Mouse (Mus musculus) heart, postnatal 0 days (tissue): ENCODE results near the gene Hnf4a. TPM values are rescaled to one million over a fixed set of nuclear protein-coding genes. Genes with fewer than 3 reads are reported as not detected.

ENCODE experiments used
- ATAC-seq: fragments of 200-750 bp; cut with Nextera tagmentation; 2 replicates; pipeline ENCODE4 v1.8.0; 2017; ENCODE audit warnings: low read depth, moderate number of reproducible peaks, moderate library complexity; ENCODE audit not compliant: insufficient read depth
- DNase-seq: peaks from one replicate; pipeline ENCODE4 v3.0.0-alpha.2; 2016; ENCODE audit warnings: low spot score
- H3K27ac ChIP-seq: fragments of 300-500 bp; sonication (generic); 2 replicates; pipeline ENCODE4 v1.5.1; 2014; ENCODE audit warnings: low read depth, mild to moderate bottlenecking
- H3K27me3 ChIP-seq: fragments of 300-500 bp; sonication (generic); 2 replicates; pipeline ENCODE4 v1.6.1; 2014; ENCODE audit warnings: low read length, mixed read lengths; ENCODE audit not compliant: control insufficient read depth, insufficient read depth
- H3K36me3 ChIP-seq: fragments of 300-500 bp; sonication (generic); replicated peaks from 2 replicates; pipeline ENCODE4 v1.6.1; 2014; ENCODE audit warnings: low read length, mixed read lengths; ENCODE audit not compliant: control insufficient read depth, insufficient read depth
- H3K4me1 ChIP-seq: fragments of 300-500 bp; sonication (generic); 2 replicates; pipeline ENCODE4 v1.6.1; 2014; ENCODE audit warnings: antibody characterized with exemption; ENCODE audit not compliant: control insufficient read depth, insufficient read depth
- H3K4me2 ChIP-seq: fragments of 300-500 bp; sonication (generic); 2 replicates; pipeline ENCODE4 v1.6.1; 2014; ENCODE audit warnings: low read depth, mild to moderate bottlenecking, low read length, moderate library complexity
- H3K4me3 ChIP-seq: fragments of 300-500 bp; sonication (generic); 2 replicates; pipeline ENCODE4 v1.5.1; 2014; ENCODE audit warnings: low read depth, low read length
- H3K9ac ChIP-seq: fragments of 300-500 bp; sonication (generic); replicated peaks from 2 replicates; pipeline ENCODE4 v1.6.1; 2014; ENCODE audit warnings: low read depth, low read length, mixed read lengths
- H3K9me3 ChIP-seq: fragments of 300-500 bp; sonication (generic); replicated peaks from 2 replicates; pipeline ENCODE4 v1.6.1; 2016; ENCODE audit warnings: low read length; ENCODE audit not compliant: control insufficient read depth
- CTCF ChIP-seq: IDR thresholded peaks from 2 replicates; pipeline ENCODE4 v1.5.1; 2016; ENCODE audit warnings: antibody characterized with exemption, control low read depth, low read depth
- EP300 ChIP-seq: IDR thresholded peaks from 2 replicates; pipeline ENCODE4 v1.6.1; 2016; ENCODE audit warnings: antibody characterized with exemption, low read depth
- WGBS: fragments of 180-500 bp; shearing (Covaris S2); extraction: QIAGEN DNeasy Blood & Tissue Kit; methylation state at CpG from one replicate; pipeline ENCODE4 v1.1.7; 2014; 5-methylcytosine and 5-hydroxymethylcytosine counted together
- polyA plus RNA-seq: library from polyadenylated mRNA; unstranded; fragments of >200 nt; fragmentation: Nextera tagmentation; extraction: Ambion mirVana; gene quantifications from 2 replicates; pipeline ENCODE4 v1.2.1, GENCODE M21; 2015
- total RNA-seq: library from RNA; depleted of rRNA; stranded (reverse); fragments of >200 nt; gene quantifications from 2 replicates; pipeline ENCODE4 v1.2.3, GENCODE M21; 2014; ENCODE audit warnings: low replicate concordance

Hnf4a gene
- total and polyA plus RNA-seq, 2 experiments from 2014 or later = not detected

DNA sequence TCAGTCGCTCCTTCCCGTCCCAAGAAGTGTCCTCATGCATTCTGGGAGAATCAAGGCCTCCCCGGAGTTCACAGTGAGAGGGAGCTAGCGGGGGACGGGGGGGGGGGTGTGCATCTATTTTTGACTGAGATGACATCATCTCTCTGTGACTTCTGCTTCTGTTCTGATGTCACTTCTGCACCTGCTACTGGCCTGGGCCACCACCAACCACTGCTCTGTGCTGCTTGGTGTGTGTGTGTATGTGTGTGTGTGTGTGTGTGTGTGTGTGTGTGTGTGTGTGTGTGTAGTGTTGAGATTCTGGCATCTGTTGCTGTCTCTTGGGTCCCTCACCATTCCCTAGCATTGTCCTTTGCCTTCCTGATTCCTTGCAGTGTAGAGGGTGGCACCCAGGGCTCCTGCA is 80.9 kb downstream of the Hnf4a start:
- Histone ChIP-seq H3K36me3 (no peaks in the 10 kb centered on the region), H3K27ac (no peak overlapping the region), H3K4me1 (no peaks in the 10 kb centered on the region), H3K27me3 (no peaks in the 10 kb centered on the region), H3K4me2 (no peak overlapping the region), H3K9ac (no peak overlapping the region), H3K9me3 (no peaks in the 10 kb centered on the region), H3K4me3 (no peak overlapping the region)
- ATAC-seq (peak; percentile 69), DNase-seq (no peak)
- WGBS = 25% methylated on average over 5 of the region's 5 CpGs
- no peak for TF ChIP-seq EP300

DNA sequence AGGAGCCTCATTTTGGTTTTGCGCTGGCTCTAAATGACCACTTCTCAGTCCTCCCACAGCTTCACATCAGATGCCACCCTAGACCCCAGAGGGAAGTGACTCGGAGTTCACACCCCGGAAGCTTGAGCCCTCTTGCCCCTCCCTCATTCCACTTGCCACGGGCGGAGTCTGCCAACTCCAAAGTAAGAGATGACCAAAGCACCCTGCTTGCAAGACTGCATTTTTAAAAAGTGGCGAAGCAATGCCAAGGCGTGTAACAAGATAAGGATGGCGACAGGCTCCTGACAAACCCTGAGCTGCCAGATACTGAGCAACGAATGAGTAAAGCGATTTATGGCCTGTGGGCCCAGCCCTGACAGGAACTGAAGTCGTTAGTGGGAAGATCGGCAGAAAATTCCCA is 83.6 kb downstream of the Hnf4a start:
- DNase-seq = no peak

DNA sequence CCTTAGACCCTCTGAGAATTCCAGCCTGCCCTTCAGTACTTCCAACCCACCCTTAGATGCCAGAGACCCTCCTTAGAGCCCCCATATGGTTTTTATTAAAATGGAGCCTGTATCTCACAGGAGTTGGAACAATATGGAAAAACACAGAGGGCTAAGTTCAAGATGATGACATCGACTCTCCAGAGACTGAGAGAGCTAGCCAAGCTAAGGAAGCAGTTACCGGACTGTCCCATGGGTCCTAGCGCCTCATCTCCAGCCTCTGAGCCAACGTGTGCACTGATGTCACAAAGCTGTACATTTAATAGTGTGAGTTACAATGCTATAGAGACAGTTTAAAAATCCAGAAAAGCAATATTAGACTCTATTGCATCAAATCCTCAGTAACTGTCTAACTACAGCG is 84.4 kb downstream of the Hnf4a start:
- Histone ChIP-seq H3K36me3 (no peaks in the 10 kb centered on the region), H3K27me3 (no peaks in the 10 kb centered on the region), H3K9me3 (no peaks in the 10 kb centered on the region), H3K9ac (no peak overlapping the region), H3K4me2 (no peak overlapping the region), H3K4me3 (no peak overlapping the region), H3K4me1 (no peaks in the 10 kb centered on the region), H3K27ac (no peak overlapping the region)
- ATAC-seq = no peak
- DNase-seq = no peak
- 75% methylated on average over 5 of the region's 5 CpGs for WGBS
- no peak for TF ChIP-seq CTCF
- TF ChIP-seq EP300 = no peak

More for the DNA sequence above, 83.6 kb downstream of the Hnf4a start:
- ATAC-seq = no peak
- Histone ChIP-seq H3K4me2 (no peak overlapping the region), H3K9ac (no peak overlapping the region), H3K4me3 (no peak overlapping the region), H3K4me1 (no peaks in the 10 kb centered on the region), H3K27ac (no peak overlapping the region), H3K27me3 (no peaks in the 10 kb centered on the region), H3K36me3 (no peaks in the 10 kb centered on the region), H3K9me3 (no peaks in the 10 kb centered on the region)
- 43% methylated on average over 12 of the region's 12 CpGs for WGBS
- TF ChIP-seq CTCF = no peak
- TF ChIP-seq EP300 = no peak

DNA sequence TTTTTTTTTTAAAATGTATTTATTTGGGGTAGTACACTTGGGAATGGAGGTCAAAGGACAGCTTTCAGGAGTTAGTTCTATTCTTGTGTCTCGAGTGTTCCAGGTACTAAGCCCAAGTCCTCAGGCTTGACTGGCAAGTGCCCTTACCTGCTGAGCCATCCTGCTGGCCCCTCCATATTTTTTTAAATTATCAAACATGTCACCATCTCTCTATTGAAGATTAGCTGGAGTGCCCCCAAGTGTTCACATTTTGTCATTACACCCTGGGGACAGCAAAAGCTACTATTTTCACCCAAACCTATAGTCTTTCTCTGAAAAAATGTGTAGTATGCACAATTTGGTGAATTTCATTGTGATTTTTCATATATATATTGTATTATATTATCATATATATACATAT is 85.5 kb downstream of the Hnf4a start:
- DNase-seq = no peak
- Histone ChIP-seq H3K9me3 (no peaks in the 10 kb centered on the region), H3K27ac (no peak overlapping the region), H3K4me3 (no peak overlapping the region), H3K4me2 (no peak overlapping the region), H3K36me3 (no peaks in the 10 kb centered on the region), H3K9ac (no peak overlapping the region), H3K27me3 (no peaks in the 10 kb centered on the region), H3K4me1 (0 out of 2 replicates have a peak, but pooled peaks cover 3% of the 10 kb centered on the region)
- ATAC-seq = no peak
- WGBS = 76% methylated on average over 1 of the region's 1 CpGs
- TF ChIP-seq CTCF = peak; percentile 42
- TF ChIP-seq EP300 = no peak

DNA sequence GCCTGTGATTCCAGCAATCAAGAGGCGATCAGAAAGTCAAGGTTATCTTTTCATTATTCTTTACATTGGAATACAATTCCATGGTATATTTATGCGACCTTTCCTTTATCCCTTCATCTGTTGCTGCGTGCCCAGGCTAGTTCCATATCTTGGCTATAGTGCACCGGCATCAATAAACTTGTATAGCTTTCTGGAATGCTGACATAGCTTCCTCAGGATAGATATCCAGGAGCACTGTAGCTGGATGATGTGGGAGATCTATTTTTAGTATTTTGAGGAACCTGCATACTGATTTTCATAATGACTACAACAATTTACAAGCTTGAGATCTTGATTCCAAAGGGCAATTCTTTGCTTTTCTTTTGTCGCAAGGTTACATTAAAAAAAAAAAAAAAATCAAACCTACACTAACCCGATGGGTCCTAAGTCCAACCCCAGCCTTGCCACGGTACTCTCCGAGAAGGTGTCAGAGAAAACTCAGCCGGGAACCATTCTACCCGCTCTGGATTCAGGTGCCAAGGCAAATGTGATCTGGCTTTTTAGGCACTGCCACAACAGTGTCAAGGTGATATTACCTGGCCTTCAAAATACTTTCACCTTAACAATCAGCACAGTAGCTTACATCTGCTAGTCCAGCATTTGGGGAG is 87.2 kb downstream of the Hnf4a start:
- Histone ChIP-seq H3K27me3 (no peaks in the 10 kb centered on the region), H3K36me3 (no peaks in the 10 kb centered on the region), H3K4me3 (no peak overlapping the region), H3K27ac (no peak overlapping the region), H3K4me1 (0 out of 2 replicates have a peak, but pooled peaks cover 3% of the 10 kb centered on the region), H3K9ac (no peak overlapping the region), H3K9me3 (no peaks in the 10 kb centered on the region), H3K4me2 (no peak overlapping the region)
- ATAC-seq (no peak), DNase-seq (no peak)
- no peak for TF ChIP-seq EP300
- TF ChIP-seq CTCF = no peak
- WGBS = 74% methylated on average over 10 of the region's 10 CpGs

DNA sequence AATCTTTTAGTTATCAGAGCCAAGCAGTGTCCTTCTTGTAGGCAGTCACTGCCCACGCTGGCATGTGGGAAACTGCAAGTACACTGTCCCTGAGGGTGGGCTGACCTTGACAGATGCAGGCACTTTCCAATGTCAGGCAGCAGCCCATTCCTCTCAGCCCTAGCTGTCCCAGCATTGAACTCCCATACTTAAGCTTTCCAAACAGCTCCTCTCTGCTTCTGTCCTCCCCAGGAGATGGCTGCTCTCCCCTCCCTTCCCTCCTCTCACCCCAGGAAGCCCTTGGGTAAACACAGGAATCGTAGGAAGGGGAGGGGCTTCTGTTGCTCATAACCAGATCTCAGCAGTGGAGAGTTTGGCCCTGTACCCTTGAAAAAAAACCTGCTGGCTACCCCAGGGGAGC is 88.5 kb downstream of the Hnf4a start:
- no peaks in the 10 kb centered on the region for H3K9me3 ChIP-seq
- no peaks in the 10 kb centered on the region for H3K27me3 ChIP-seq
- no peak overlapping the region for H3K4me2 ChIP-seq
- no peak for DNase-seq
- H3K9ac ChIP-seq = no peak overlapping the region
- H3K27ac ChIP-seq = peak overlapping the region; percentile 80; the same call in 1 of the 2 replicates
- WGBS = 23% methylated on average over 2 of the region's 2 CpGs
- H3K36me3 ChIP-seq = no peaks in the 10 kb centered on the region
- TF ChIP-seq EP300 (no peak), CTCF (no peak)
- 0 out of 2 replicates have a peak, but pooled peaks cover 3% of the 10 kb centered on the region for H3K4me1 ChIP-seq
- H3K4me3 ChIP-seq = no peak overlapping the region
- peak; percentile 47; the same call in 1 of the 2 replicates for ATAC-seq
